Mouse (Mus musculus) brain, embryonic 14.5 days (tissue): ENCODE results near the gene Csgalnact2. TPM values are rescaled to one million over a fixed set of nuclear protein-coding genes. Genes with fewer than 3 reads are reported as not detected.
A peak's percentile ranks its signal among the peaks of the same experiment; 100 is the strongest.

Source experiments
- DNase-seq: peaks from one replicate; pipeline ENCODE4 v3.0.0-alpha.2; 2011; ENCODE audit warnings: low read depth
- CTCF ChIP-seq: fragments of 200-500 bp; IDR thresholded peaks from 2 replicates; pipeline ENCODE4 v1.5.1; 2012; ENCODE audit warnings: inconsistent platforms, mild to moderate bottlenecking, moderate library complexity, borderline replicate concordance; ENCODE audit not compliant: insufficient read depth, insufficient read length; ENCODE audit errors: extremely low read depth
- POLR2A ChIP-seq: fragments of 200-500 bp; IDR thresholded peaks from 2 replicates; pipeline ENCODE4 v1.6.1; 2012; ENCODE audit warnings: mild to moderate bottlenecking, inconsistent platforms, borderline replicate concordance; ENCODE audit not compliant: poor library complexity, insufficient read depth, insufficient read length, severe bottlenecking; ENCODE audit errors: extremely low read depth
- polyA plus RNA-seq: library from polyadenylated mRNA; depleted of rRNA; stranded (reverse); fragments of >200 nt; gene quantifications from 2 replicates; pipeline ENCODE4 v1.2.3, GENCODE M21; 2012

The Csgalnact2 gene
- polyA plus RNA-seq, 1 experiment: 6.7 TPM

DNA sequence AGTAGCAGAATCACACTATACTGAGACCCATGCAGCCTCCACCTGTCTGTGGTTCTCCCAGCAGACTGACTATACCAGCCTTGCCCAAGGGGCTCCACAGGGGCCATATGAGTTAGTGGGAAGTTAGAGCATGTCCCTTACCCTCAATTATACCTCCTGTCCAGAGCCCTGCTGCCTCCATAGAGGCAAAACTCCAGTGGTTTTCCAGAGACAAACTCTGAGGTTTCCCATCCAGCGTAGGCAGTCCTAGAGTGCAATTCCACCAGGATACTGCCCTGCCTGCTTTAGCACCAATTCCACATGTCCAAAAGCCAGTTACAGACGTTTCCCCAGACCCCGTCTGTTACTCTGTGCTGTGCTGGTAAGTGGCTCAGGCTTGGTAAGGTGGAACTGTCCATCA is 59.6 kb downstream of the Csgalnact2 start:
- TF ChIP-seq POLR2A (no peak), CTCF (no peak)
- DNase-seq: no peak

DNA sequence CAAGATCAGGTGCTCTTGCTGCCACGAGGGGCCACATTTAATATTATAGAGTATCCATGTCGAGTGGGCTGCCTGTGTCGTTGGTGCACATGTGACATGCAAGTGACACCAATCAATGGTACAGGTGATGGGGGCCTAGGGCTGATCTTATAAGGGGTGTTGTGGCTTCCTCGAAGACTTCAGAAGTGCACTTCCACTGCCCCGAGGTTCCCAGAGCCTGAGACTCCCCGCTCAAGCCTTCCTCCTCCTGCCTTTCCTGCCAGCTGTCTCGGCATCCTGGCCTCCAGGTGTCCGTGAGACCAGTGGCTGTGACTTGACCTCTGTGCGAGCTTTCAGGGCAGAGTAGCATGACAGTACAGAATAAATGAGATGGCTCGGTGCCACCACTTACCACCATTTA is 60.2 kb downstream of the Csgalnact2 start:
- TF ChIP-seq CTCF (no peak), POLR2A (no peak)
- DNase-seq: no peak

DNA sequence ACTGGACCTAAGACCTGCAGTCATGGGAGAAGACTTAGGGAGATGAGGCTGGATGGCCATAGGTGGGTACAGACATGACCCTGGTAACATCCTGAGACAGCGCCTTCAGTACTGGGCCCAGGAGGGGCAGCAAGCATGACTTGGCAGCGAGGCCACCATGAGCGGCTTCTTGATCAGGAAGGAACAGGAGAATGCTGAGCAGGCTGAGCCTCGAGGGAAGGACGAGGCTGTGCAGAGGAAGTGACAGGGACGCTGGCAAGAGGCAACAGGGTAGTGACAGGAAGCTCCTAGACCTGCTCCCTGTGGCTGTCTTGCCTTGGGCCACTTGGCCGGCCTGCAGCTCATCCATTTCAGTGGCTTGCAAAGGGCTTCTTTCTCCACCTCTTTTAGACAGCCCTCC is 61.5 kb downstream of the Csgalnact2 start:
- TF ChIP-seq CTCF (no peak), POLR2A (no peak)
- no peak for DNase-seq

DNA sequence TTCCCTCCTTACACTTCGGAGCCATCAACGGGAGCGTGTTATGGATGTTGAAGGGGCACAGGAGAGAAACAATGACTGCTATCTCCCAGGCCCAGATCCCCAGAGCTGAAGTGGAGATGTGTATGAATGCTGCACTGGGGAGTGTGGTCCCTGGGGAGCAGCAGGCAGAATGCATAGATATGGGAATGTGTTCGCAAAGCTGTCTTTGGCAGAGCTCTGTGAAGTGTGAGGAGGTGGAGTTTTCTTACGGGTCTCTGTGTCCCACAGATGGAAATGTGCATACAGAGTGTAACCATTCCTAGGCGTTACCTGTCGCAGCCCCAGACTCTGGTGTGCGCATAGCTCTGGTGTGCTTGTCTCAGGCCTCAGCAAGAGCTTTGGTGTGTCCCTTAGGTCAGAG is 62.2 kb downstream of the Csgalnact2 start:
- DNase-seq: no peak
- TF ChIP-seq CTCF (no peak), POLR2A (no peak)

DNA sequence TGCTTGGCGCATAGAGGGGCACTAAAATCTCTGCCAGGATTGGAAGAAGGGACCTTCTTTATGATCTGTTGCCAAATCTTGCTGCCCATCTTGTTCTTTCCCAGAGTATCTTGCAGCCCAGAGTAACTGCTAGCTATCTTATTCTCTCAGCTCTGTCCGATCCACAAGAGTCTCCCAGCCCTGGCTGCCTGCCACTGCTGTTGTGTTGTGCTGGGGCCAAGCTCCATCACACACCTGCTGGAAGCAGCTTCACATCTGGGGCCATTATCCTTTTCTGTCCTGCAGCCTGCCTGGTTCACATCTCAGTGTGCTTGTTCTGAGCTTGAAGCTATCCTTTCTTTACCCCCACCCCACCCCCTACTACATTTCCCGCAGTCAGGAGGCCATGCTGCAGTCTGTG is 62.7 kb downstream of the Csgalnact2 start:
- no peak for DNase-seq
- TF ChIP-seq POLR2A: no peak
- no peak for TF ChIP-seq CTCF

DNA sequence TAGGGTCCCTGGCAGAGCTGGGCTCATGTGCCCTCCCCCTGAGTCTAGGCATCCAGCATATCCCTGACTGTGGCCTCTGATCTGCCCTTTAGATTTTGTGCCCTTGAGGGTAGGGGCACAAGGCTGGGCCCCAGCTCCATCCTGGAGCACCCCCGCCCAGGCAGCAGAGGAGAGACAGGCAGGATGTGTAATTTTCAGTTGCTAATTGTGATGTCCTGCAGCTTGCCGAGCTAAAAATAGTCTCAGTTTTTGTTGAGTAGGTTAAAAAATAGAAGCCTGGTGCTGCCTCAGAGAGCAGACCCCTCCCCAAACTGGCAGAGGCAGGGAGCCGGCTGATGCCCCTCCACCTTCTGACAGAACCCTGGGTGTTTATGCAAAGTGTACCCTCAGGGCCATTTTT is 64.8 kb downstream of the Csgalnact2 start:
- TF ChIP-seq POLR2A: no peak
- TF ChIP-seq CTCF: no peak
- no peak for DNase-seq

DNA sequence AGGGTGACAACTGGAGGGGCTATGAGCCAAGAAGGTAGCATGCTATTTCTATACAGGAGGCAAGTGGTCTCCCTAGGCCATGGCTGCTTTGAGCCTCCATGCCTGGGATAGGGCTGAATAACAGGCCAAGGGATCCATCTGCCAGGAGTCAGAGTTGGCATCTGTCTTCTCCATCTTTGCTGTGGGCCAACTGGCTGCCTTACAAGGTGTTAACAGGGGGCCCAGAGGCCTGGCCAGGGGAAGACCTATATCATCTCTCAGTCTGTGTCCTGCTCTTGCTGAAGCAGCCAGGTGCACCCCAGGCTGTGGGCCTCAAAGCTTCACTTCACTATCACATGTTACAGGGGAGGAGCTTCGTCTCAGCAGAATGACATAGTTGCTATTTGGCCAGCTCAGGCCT is 66.8 kb downstream of the Csgalnact2 start:
- no peak for TF ChIP-seq CTCF
- no peak for TF ChIP-seq POLR2A
- no peak for DNase-seq

DNA sequence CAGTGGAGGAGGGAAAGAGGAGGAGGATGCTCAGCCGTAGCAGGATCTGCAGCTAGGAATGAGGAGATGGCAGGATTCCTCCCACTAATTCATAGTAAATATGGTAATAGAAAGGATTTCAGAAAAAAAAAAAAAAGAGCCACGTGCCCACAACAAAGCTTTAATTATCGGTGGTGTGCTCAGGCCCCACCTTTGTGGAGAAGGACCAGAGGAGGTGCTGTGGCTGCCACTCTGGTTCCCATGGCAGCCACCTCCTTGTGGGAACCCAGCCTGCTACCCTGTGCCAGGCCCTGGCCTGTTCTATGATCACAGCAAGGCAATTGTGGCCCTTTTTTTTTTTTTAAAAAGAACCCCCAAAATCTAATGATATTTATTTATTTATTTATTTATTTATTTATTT is 67.5 kb downstream of the Csgalnact2 start:
- DNase-seq: no peak
- TF ChIP-seq CTCF (no peak), POLR2A (no peak)

DNA sequence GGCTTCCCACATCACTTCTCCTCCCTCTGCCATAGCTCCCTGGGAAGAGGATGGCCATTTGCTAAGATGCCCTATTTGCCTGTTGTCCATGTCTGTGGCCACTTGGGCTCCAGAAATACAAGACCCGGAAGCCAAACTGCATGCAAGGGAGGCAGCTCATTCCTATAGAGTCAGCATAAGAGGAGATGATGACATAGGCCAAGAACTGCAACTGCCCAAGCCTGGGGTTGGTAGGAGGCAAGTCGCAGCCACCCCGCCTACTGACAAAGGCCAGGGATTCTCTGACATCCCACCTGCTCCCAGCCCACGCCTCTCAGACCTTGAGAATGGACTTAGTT is 68.0 kb downstream of the Csgalnact2 start:
- TF ChIP-seq CTCF: no peak
- no peak for TF ChIP-seq POLR2A
- DNase-seq: no peak

DNA sequence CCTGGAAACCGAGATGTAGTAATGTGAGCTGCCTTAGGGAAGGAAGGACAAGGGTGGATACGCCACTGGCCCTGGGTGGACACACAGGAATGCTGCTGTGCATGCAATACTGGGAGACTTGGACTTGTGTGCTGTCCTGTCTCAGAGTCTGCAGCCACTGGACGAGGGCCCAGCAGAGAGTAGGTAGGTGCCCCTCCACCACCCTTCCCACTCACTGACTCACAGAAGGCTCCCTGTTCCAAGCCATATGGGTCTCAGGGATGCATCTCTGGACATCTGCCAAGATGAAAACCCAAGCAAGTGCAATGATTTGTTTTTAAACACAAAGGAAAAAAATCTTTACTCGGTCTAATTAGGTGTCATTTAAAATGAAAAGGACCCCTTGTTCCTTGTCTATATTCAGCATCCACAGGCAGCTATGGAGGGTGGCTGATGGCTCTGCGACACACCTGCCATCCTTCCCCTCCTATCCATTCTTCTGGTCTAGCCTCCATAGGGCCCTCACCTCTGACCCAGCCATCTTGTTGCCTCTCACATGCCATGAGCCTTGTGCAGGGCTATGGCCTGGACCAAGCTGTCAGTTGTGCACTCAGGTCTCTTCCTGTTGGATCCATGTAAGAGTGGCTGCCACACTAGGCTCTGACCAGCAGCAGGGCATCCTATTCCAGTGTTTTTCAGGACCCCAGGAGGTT is 68.5 kb downstream of the Csgalnact2 start:
- peak; percentile 72 for DNase-seq
- TF ChIP-seq POLR2A (no peak), CTCF (no peak)

DNA sequence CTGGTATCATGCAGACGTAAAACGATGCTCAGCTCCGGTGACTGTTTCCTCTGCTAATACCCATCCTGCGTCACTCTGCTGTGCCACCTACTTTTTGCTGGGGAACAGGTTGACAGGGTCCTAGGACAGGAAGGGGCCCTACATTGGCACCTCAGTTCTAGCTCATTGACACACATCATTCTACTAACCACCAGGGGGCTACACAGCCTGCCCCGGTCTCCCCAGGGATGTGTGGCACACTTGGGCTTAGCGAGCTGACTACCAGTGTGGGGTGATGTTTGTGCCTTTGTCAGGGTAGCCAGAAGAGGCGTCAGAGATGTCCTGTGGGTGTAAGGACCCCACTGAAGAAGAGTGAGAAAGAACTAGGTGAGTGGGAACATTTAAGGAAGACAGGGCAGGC is 71.2 kb downstream of the Csgalnact2 start:
- TF ChIP-seq CTCF (peak; percentile 22; the same call in 1 of the 2 replicates), POLR2A (no peak)
- DNase-seq: no peak
